Mouse (Mus musculus) embryonic facial prominence, embryonic 10.5 days (tissue): ENCODE results near the gene Abhd5. TPM values are rescaled to one million over a fixed set of nuclear protein-coding genes. Genes with fewer than 3 reads are reported as not detected.

Experiments used
- DNase-seq: peaks from one replicate; pipeline ENCODE4 v3.0.0-alpha.2; 2017; ENCODE audit warnings: low spot score
- H3K27ac ChIP-seq: fragments of 300-500 bp; sonication (generic); replicated peaks from 2 replicates; pipeline ENCODE4 v1.5.1; 2016; ENCODE audit warnings: mild to moderate bottlenecking
- H3K27me3 ChIP-seq: fragments of 300-500 bp; sonication (generic); replicated peaks from 2 replicates; pipeline ENCODE4 v1.6.1; 2016; ENCODE audit warnings: low read depth, mild to moderate bottlenecking; ENCODE audit not compliant: poor library complexity, severe bottlenecking
- H3K36me3 ChIP-seq: fragments of 300-500 bp; sonication (generic); replicated peaks from 2 replicates; pipeline ENCODE4 v1.6.1; 2016; ENCODE audit warnings: mild to moderate bottlenecking, moderate library complexity
- H3K4me1 ChIP-seq: fragments of 300-500 bp; sonication (generic); 2 replicates; pipeline ENCODE4 v1.6.1; 2016
- H3K4me3 ChIP-seq: fragments of 300-500 bp; sonication (generic); 2 replicates; pipeline ENCODE4 v1.5.1; 2016; ENCODE audit warnings: mild to moderate bottlenecking, moderate library complexity
- H3K9me3 ChIP-seq: fragments of 300-500 bp; sonication (generic); 2 replicates; pipeline ENCODE4 v1.6.1; 2016; ENCODE audit warnings: mild to moderate bottlenecking
- WGBS: fragments of 180-500 bp; shearing (Covaris S2); methylation state at CpG from one replicate; pipeline ENCODE4 v1.1.7; 2016; 5-methylcytosine and 5-hydroxymethylcytosine counted together
- polyA plus RNA-seq: library from polyadenylated mRNA; unstranded; fragments of >200 nt; fragmentation: Nextera tagmentation; extraction: Ambion mirVana; gene quantifications from 2 replicates; pipeline ENCODE4 v1.2.1, GENCODE M21; 2016

The Abhd5 gene
- polyA plus RNA-seq, 1 experiment from 2014 or later, result 21.6 TPM

GRCm38 (mm10) chr9:122382006-122382405 is 30.6 kb downstream of the Abhd5 start:
- H3K36me3 ChIP-seq, result peaks cover 20% of the 10 kb centered on the region
- WGBS, result 89% methylated on average over 6 of the region's 6 CpGs
- H3K27me3 ChIP-seq, result no peaks in the 10 kb centered on the region
- no peaks in the 10 kb centered on the region for H3K4me1 ChIP-seq
- H3K9me3 ChIP-seq, result no peaks in the 10 kb centered on the region
- no peak overlapping the region for H3K4me3 ChIP-seq
- no peak overlapping the region for H3K27ac ChIP-seq
- DNase-seq, result no peak

GRCm38 (mm10) chr9:122386015-122386414 is 34.6 kb downstream of the Abhd5 start:
- Histone ChIP-seq H3K4me3 (no peak overlapping the region), H3K4me1 (no peaks in the 10 kb centered on the region), H3K27me3 (no peaks in the 10 kb centered on the region), H3K9me3 (no peaks in the 10 kb centered on the region), H3K27ac (no peak overlapping the region), H3K36me3 (peaks cover 10% of the 10 kb centered on the region; the same call in 1 of the 2 replicates)
- no peak for DNase-seq
- WGBS, result 85% methylated on average over 3 of the region's 3 CpGs

- Histone ChIP-seq H3K36me3 (no peaks in the 10 kb centered on the region), H3K9me3 (no peaks in the 10 kb centered on the region), H3K4me3 (no peak overlapping the region), H3K27me3 (no peaks in the 10 kb centered on the region), H3K4me1 (no peaks in the 10 kb centered on the region), H3K27ac (no peak overlapping the region)
- 90% methylated on average over 5 of the region's 5 CpGs for WGBS
- DNase-seq, result no peak
Measured at GRCm38 (mm10) chr9:122389287-122389920, 38.0 kb downstream of the Abhd5 start.

- Histone ChIP-seq H3K4me1 (no peaks in the 10 kb centered on the region), H3K27me3 (no peaks in the 10 kb centered on the region), H3K9me3 (no peaks in the 10 kb centered on the region), H3K4me3 (no peak overlapping the region), H3K36me3 (no peaks in the 10 kb centered on the region), H3K27ac (no peak overlapping the region)
- no peak for DNase-seq
- WGBS, result 83% methylated on average over 5 of the region's 5 CpGs
Measured at GRCm38 (mm10) chr9:122395816-122396215, 44.4 kb downstream of the Abhd5 start.

GRCm38 (mm10) chr9:122397156-122397555 is 45.7 kb downstream of the Abhd5 start:
- H3K4me1 ChIP-seq, result no peaks in the 10 kb centered on the region
- no peaks in the 10 kb centered on the region for H3K36me3 ChIP-seq
- DNase-seq, result no peak
- H3K4me3 ChIP-seq, result no peak overlapping the region
- H3K27ac ChIP-seq, result no peak overlapping the region
- H3K9me3 ChIP-seq, result no peaks in the 10 kb centered on the region
- 92% methylated on average over 1 of the region's 1 CpGs for WGBS
- H3K27me3 ChIP-seq, result no peaks in the 10 kb centered on the region

GRCm38 (mm10) chr9:122398746-122399145 is 47.3 kb downstream of the Abhd5 start:
- Histone ChIP-seq H3K27ac (no peak overlapping the region), H3K27me3 (no peaks in the 10 kb centered on the region), H3K4me3 (no peak overlapping the region), H3K9me3 (no peaks in the 10 kb centered on the region), H3K36me3 (no peaks in the 10 kb centered on the region), H3K4me1 (no peaks in the 10 kb centered on the region)
- WGBS, result 47% methylated on average over 7 of the region's 7 CpGs
- no peak for DNase-seq

GRCm38 (mm10) chr9:122401239-122401638 is 49.8 kb downstream of the Abhd5 start:
- no peaks in the 10 kb centered on the region for H3K36me3 ChIP-seq

GRCm38 (mm10) chr9:122410437-122411175 is 59.2 kb downstream of the Abhd5 start:
- Histone ChIP-seq H3K36me3 (no peaks in the 10 kb centered on the region), H3K27ac (no peak overlapping the region), H3K4me3 (no peak overlapping the region), H3K9me3 (no peaks in the 10 kb centered on the region), H3K4me1 (no peaks in the 10 kb centered on the region), H3K27me3 (no peaks in the 10 kb centered on the region)
- no peak for DNase-seq
- WGBS, result 93% methylated on average over 16 of the region's 16 CpGs

More at GRCm38 (mm10) chr9:122401239-122401638, 49.8 kb downstream of the Abhd5 start:
- Histone ChIP-seq H3K9me3 (no peaks in the 10 kb centered on the region), H3K4me3 (no peak overlapping the region), H3K27ac (no peak overlapping the region), H3K27me3 (no peaks in the 10 kb centered on the region), H3K4me1 (no peaks in the 10 kb centered on the region)
- no peak for DNase-seq
- 90% methylated on average over 4 of the region's 4 CpGs for WGBS

- H3K4me1 ChIP-seq, result peaks cover 8% of the 10 kb centered on the region; the same call in 1 of the 2 replicates
- no peak for DNase-seq
- no peak overlapping the region for H3K4me3 ChIP-seq
- H3K27ac ChIP-seq, result no peak overlapping the region
- no peaks in the 10 kb centered on the region for H3K36me3 ChIP-seq
- H3K9me3 ChIP-seq, result no peaks in the 10 kb centered on the region
- H3K27me3 ChIP-seq, result no peaks in the 10 kb centered on the region
- WGBS, result 89% methylated on average over 1 of the region's 1 CpGs
Measured at GRCm38 (mm10) chr9:122414648-122415047, 63.2 kb downstream of the Abhd5 start.

- H3K27me3 ChIP-seq, result peaks cover 1% of the 10 kb centered on the region; the same call in 1 of the 2 replicates
- no peak for DNase-seq
- H3K4me3 ChIP-seq, result no peak overlapping the region
- H3K36me3 ChIP-seq, result no peaks in the 10 kb centered on the region
- H3K9me3 ChIP-seq, result no peaks in the 10 kb centered on the region
- H3K27ac ChIP-seq, result no peak overlapping the region
- peaks cover 8% of the 10 kb centered on the region; the same call in 1 of the 2 replicates for H3K4me1 ChIP-seq
- WGBS, result 88% methylated on average over 8 of the region's 8 CpGs
Measured at GRCm38 (mm10) chr9:122415056-122415775, 63.8 kb downstream of the Abhd5 start.

- no peak for DNase-seq
- H3K4me1 ChIP-seq, result peaks cover 13% of the 10 kb centered on the region
- no peak overlapping the region for H3K4me3 ChIP-seq
- WGBS, result 48% methylated on average over 2 of the region's 2 CpGs
- no peak overlapping the region for H3K27ac ChIP-seq
- no peaks in the 10 kb centered on the region for H3K9me3 ChIP-seq
- peaks cover 6% of the 10 kb centered on the region; the same call in 1 of the 2 replicates for H3K27me3 ChIP-seq
- H3K36me3 ChIP-seq, result no peaks in the 10 kb centered on the region
Measured at GRCm38 (mm10) chr9:122416617-122417016, 65.2 kb downstream of the Abhd5 start.

- peaks cover 6% of the 10 kb centered on the region for H3K27me3 ChIP-seq
- H3K9me3 ChIP-seq, result no peaks in the 10 kb centered on the region
- H3K27ac ChIP-seq, result no peak overlapping the region
- no peak for DNase-seq
- peaks cover 13% of the 10 kb centered on the region for H3K4me1 ChIP-seq
- H3K4me3 ChIP-seq, result no peak overlapping the region
- H3K36me3 ChIP-seq, result no peaks in the 10 kb centered on the region
- WGBS, result 75% methylated on average over 5 of the region's 5 CpGs
Measured at GRCm38 (mm10) chr9:122420195-122420756, 68.9 kb downstream of the Abhd5 start.
